Mouse (Mus musculus) liver, embryonic 11.5 days (tissue): ENCODE results near the gene Ttll3. TPM values are rescaled to one million over a fixed set of nuclear protein-coding genes. Genes with fewer than 3 reads are reported as not detected.

Experiments used
- ATAC-seq: fragments of 200-750 bp; cut with Nextera tagmentation; replicated peaks from 2 replicates; pipeline ENCODE4 v1.8.0; 2017; ENCODE audit warnings: moderate number of reproducible peaks, mild to moderate bottlenecking, moderate TSS enrichment, moderate library complexity; ENCODE audit not compliant: low FRiP score
- DNase-seq: peaks from one replicate; pipeline ENCODE4 v3.0.0-alpha.2; 2017; ENCODE audit warnings: low spot score
- H3K27ac ChIP-seq: fragments of 300-500 bp; sonication (generic); 2 replicates; pipeline ENCODE4 v1.5.1; 2014; ENCODE audit warnings: mild to moderate bottlenecking, low read depth, low read length, control low read depth
- H3K27me3 ChIP-seq: fragments of 300-500 bp; sonication (generic); replicated peaks from 2 replicates; pipeline ENCODE4 v1.6.1; 2014; ENCODE audit warnings: low read length, mixed read lengths; ENCODE audit not compliant: control insufficient read depth, insufficient read depth
- H3K36me3 ChIP-seq: fragments of 300-500 bp; sonication (generic); 2 replicates; pipeline ENCODE4 v1.6.1; 2014; ENCODE audit warnings: mild to moderate bottlenecking, low read length, moderate library complexity, mixed read lengths; ENCODE audit not compliant: control insufficient read depth, insufficient read depth
- H3K4me1 ChIP-seq: fragments of 300-500 bp; sonication (generic); replicated peaks from 2 replicates; pipeline ENCODE4 v1.6.1; 2014; ENCODE audit warnings: low read length, mixed read lengths; ENCODE audit not compliant: control insufficient read depth, insufficient read depth
- H3K4me2 ChIP-seq: fragments of 300-500 bp; sonication (generic); 2 replicates; pipeline ENCODE4 v1.6.1; 2014; ENCODE audit warnings: mild to moderate bottlenecking, control low read depth, moderate library complexity
- H3K4me3 ChIP-seq: fragments of 300-500 bp; sonication (generic); 2 replicates; pipeline ENCODE4 v1.5.1; 2014; ENCODE audit warnings: low read depth, low read length, control low read depth
- H3K9ac ChIP-seq: fragments of 300-500 bp; sonication (generic); 2 replicates; pipeline ENCODE4 v1.6.1; 2014; ENCODE audit warnings: low read depth, low read length, control low read depth
- H3K9me3 ChIP-seq: fragments of 300-500 bp; sonication (generic); 2 replicates; pipeline ENCODE4 v1.6.1; 2016; ENCODE audit warnings: low read length, inconsistent platforms, mixed read lengths; ENCODE audit not compliant: control insufficient read depth
- WGBS: fragments of 180-500 bp; shearing (Covaris S2); extraction: QIAGEN DNeasy Blood & Tissue Kit; methylation state at CpG from one replicate; pipeline ENCODE4 v1.1.7; 2014; 5-methylcytosine and 5-hydroxymethylcytosine counted together
- polyA plus RNA-seq: library from polyadenylated mRNA; unstranded; fragments of >200 nt; fragmentation: Nextera tagmentation; extraction: Ambion mirVana; gene quantifications from 2 replicates; pipeline ENCODE4 v1.2.1, GENCODE M21; 2014

The Ttll3 gene
- polyA plus RNA-seq, 1 experiment from 2014 or later: 2.4 TPM

- DNase-seq (no peak), ATAC-seq (no peak)
- H3K27me3 ChIP-seq: no peaks in the 10 kb centered on the region
- no peak overlapping the region for H3K4me2 ChIP-seq
- no peak overlapping the region for H3K27ac ChIP-seq
- 87% methylated on average over 5 of the region's 5 CpGs for WGBS
- H3K4me1 ChIP-seq: peaks cover 6% of the 10 kb centered on the region; the same call in 1 of the 2 replicates
- H3K9me3 ChIP-seq: no peaks in the 10 kb centered on the region
- H3K36me3 ChIP-seq: peaks cover 23% of the 10 kb centered on the region
- H3K4me3 ChIP-seq: no peak overlapping the region
- H3K9ac ChIP-seq: no peak overlapping the region
These were observed 20.5 kb upstream of the Ttll3 start for GRCm38 (mm10) chr6:113368577-113368976.

- no peaks in the 10 kb centered on the region for H3K27me3 ChIP-seq
- DNase-seq (no peak), ATAC-seq (no peak)
- H3K36me3 ChIP-seq: peaks cover 25% of the 10 kb centered on the region
- no peaks in the 10 kb centered on the region for H3K9me3 ChIP-seq
- no peak overlapping the region for H3K4me2 ChIP-seq
- H3K27ac ChIP-seq: no peak overlapping the region
- no peak overlapping the region for H3K9ac ChIP-seq
- WGBS: 87% methylated on average over 20 of the region's 20 CpGs
- H3K4me1 ChIP-seq: peaks cover 7% of the 10 kb centered on the region; the same call in 1 of the 2 replicates
- H3K4me3 ChIP-seq: no peak overlapping the region
These were observed 18.7 kb upstream of the Ttll3 start for GRCm38 (mm10) chr6:113370194-113370929.

GRCm38 (mm10) chr6:113373491-113373890, 15.6 kb upstream of the Ttll3 start:
- no peaks in the 10 kb centered on the region for H3K27me3 ChIP-seq
- DNase-seq: no peak
- H3K27ac ChIP-seq: peak overlapping the region; percentile 60
- H3K36me3 ChIP-seq: peaks cover 31% of the 10 kb centered on the region
- 73% methylated on average over 4 of the region's 4 CpGs for WGBS
- no peaks in the 10 kb centered on the region for H3K9me3 ChIP-seq
- H3K9ac ChIP-seq: 0 out of 2 replicates have a peak overlapping the region, but pooled peaks have one; percentile 0
- ATAC-seq: peak; percentile 63
- H3K4me3 ChIP-seq: no peak overlapping the region
- peaks cover 14% of the 10 kb centered on the region for H3K4me1 ChIP-seq
- H3K4me2 ChIP-seq: peak overlapping the region; percentile 16

DNA sequence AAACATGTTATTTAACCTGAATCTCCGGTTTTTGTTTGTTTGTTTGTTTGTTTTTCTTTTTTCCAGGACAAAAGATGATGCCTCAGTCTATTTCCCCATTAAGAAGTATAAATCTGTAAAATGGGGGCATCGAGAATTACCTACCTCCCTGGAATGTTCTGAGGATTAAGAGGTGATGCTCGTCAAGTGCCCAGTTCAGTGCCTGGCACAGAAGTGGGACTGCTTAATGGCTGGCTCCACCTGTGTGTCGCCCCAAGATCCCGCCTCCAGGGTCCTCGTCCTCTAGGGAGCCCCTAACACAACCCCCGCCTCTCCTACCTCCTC, 11.9 kb upstream of the Ttll3 start:
- Histone ChIP-seq H3K27ac (peak overlapping the region; percentile 96), H3K9me3 (no peaks in the 10 kb centered on the region), H3K4me3 (peak overlapping the region; percentile 78), H3K4me2 (peak overlapping the region; percentile 79), H3K9ac (peak overlapping the region; percentile 90), H3K27me3 (no peaks in the 10 kb centered on the region), H3K36me3 (peaks cover 34% of the 10 kb centered on the region), H3K4me1 (peaks cover 34% of the 10 kb centered on the region)
- DNase-seq: no peak
- 10% methylated on average over 7 of the region's 7 CpGs for WGBS
- ATAC-seq: no peak

GRCm38 (mm10) chr6:113377496-113378385, 11.3 kb upstream of the Ttll3 start, which contains the start of the genes Tada3 and Arpc4:
Tada3 (minus strand) TSS chr6:113377883.
Arpc4 (plus strand) TSS chr6:113378115.
- DNase-seq: peak; percentile 92
- peak; percentile 90 for ATAC-seq
- Histone ChIP-seq H3K9ac (peak within 1 kb of the TSS; percentile 90), H3K27me3 (no peaks in the 10 kb centered on the region), H3K4me3 (peak within 1 kb of the TSS; percentile 78), H3K4me1 (peaks cover 34% of the 10 kb centered on the region), H3K4me2 (peak within 1 kb of the TSS; percentile 79), H3K9me3 (no peaks in the 10 kb centered on the region), H3K27ac (peak within 1 kb of the TSS; percentile 96), H3K36me3 (peaks cover 31% of the 10 kb centered on the region)
- WGBS: under 1% methylated on average over 61 of the region's 61 CpGs

DNA sequence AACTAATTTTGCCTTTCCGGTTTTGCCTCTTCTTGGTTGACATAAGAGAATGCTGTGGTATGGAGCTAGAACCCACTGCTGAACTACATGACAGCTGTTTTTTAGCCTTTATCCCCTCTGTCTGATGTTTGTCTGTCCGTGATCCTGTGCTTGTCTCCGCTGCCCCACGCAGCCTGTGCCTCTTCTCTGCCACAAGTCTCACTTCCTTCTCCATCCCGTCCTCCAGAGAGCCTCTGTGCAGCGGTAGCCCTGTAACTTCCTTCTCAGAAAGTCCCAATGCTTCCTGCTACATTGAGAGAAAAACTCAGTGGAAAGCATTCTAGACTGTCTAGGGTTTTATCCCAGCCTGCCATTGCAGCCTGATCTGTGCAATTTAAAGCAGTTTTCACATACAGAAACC, 9.8 kb upstream of the Ttll3 start:
- Histone ChIP-seq H3K4me1 (peaks cover 26% of the 10 kb centered on the region), H3K9ac (peak overlapping the region; percentile 90), H3K27ac (no peak overlapping the region), H3K36me3 (peaks cover 41% of the 10 kb centered on the region), H3K9me3 (no peaks in the 10 kb centered on the region), H3K4me2 (peak overlapping the region; percentile 79), H3K27me3 (no peaks in the 10 kb centered on the region), H3K4me3 (peak overlapping the region; percentile 78)
- 36% methylated on average over 6 of the region's 6 CpGs for WGBS
- DNase-seq (no peak), ATAC-seq (no peak)

GRCm38 (mm10) chr6:113380480-113380879, 8.6 kb upstream of the Ttll3 start:
- ATAC-seq (no peak), DNase-seq (no peak)
- H3K27me3 ChIP-seq: no peaks in the 10 kb centered on the region
- H3K27ac ChIP-seq: no peak overlapping the region
- H3K9ac ChIP-seq: no peak overlapping the region
- no peaks in the 10 kb centered on the region for H3K9me3 ChIP-seq
- H3K4me3 ChIP-seq: 0 out of 2 replicates have a peak overlapping the region, but pooled peaks have one; percentile 3
- 88% methylated on average over 11 of the region's 11 CpGs for WGBS
- H3K4me1 ChIP-seq: peaks cover 26% of the 10 kb centered on the region
- no peak overlapping the region; the same call in 1 of the 2 replicates for H3K4me2 ChIP-seq
- peaks cover 51% of the 10 kb centered on the region for H3K36me3 ChIP-seq

- no peak for DNase-seq
These were observed 4.6 kb upstream of the Ttll3 start for GRCm38 (mm10) chr6:113384351-113384927.

More at GRCm38 (mm10) chr6:113384351-113384927, 4.6 kb upstream of the Ttll3 start:
- 92% methylated on average over 8 of the region's 8 CpGs for WGBS
- Histone ChIP-seq H3K36me3 (peaks cover 70% of the 10 kb centered on the region), H3K9me3 (no peaks in the 10 kb centered on the region), H3K4me2 (no peak overlapping the region), H3K9ac (no peak overlapping the region), H3K27me3 (no peaks in the 10 kb centered on the region), H3K4me1 (peaks cover 13% of the 10 kb centered on the region), H3K4me3 (no peak overlapping the region), H3K27ac (no peak overlapping the region)
- ATAC-seq: no peak
